Mouse (Mus musculus) thymus, postnatal 10 days (tissue): ENCODE results near the gene Pp2d1.

Experiments
- DNase-seq, 2 experiments: peaks; one replicate each; pipeline ENCODE4 v3.0.0; 2021; ENCODE audit warnings: low spot score in 2 of 2

Pp2d1 gene

DNA sequence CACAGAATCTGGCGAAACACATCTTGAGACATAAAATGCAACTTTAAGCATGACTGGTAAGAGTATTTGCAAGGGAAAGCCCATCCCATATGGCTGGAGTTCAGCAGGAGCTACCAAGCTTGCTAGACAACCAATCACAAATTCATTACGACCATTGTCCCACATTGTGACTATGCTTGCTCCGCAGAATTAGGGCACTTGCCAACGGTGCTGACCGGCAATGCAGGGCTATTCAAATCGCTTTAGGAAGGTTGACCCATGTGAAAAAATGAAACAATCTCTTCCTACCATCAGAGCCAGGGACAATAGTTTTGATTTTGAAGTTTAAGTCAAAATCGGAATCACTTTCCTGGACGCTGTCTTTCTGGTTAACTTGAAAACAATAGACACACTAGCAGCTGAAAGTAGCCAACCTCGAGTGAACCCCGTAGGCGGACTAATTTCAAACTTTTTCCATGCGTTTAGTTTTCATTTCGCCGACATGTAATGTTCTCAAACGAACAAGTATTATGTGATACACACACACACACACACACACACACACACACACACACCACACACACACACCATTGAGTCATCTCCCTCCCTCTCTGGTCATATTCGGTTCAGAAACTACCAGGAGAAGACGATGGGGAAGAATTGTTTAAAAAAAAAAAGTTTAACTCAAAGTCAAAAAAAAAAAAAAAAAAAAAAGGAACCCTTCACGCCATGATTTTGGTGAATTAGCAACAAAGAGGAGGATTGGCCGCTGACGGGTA is 27.1 kb upstream of the Pp2d1 start, which contains the start of gene Kat2b:
Kat2b (plus strand) TSS at position 701 of the 758 bp plus-strand sequence.
- peak in 1 of 2 experiments; percentile 19 for DNase-seq

DNA sequence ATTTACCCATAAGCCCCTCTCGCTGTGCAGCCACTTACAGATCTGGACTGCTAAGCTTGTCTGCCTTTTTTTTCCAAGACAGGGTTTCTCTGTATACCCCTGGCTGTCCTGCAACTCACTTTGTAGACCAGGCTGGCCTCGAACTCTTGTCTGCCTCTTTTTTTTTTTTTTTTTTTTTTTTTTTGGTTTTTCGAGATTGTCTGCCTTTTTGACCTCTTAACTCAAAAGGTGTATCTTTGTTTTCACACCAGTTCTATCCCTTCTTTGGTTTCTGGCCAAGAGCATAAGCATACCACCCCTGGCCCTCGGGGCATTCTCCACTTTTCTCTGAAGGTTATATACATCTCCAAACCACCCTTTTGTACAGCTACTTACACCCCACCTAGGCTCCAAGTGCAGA is 25.6 kb upstream of the Pp2d1 start:
- no peak for DNase-seq

DNA sequence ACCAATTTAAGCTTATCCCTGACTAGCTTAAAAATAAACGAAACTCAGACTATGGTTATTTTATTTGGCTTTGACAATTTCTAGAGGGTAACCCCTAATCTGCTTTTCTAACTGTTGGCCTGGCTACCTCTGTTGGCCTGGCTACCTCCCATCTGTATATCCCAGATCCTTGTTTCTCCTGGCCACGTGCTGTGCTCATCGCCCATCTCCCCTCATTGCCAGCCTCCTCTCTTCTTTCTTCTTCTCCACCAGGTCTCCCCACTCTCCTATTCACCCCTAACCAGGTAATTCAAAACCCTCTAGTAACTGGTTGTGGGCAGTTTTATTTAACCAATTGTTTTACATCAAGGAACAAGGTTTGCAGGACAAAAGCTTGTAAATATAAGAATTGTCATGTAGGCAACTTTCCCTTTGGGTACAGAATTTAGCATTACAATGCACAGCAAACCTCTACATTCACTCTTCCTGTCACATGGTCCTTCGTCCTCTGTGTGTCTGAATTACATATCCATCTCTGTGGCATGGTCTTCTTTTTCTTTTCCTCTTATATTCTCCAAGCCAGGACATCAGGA is 22.3 kb upstream of the Pp2d1 start:
- no peak for DNase-seq

DNA sequence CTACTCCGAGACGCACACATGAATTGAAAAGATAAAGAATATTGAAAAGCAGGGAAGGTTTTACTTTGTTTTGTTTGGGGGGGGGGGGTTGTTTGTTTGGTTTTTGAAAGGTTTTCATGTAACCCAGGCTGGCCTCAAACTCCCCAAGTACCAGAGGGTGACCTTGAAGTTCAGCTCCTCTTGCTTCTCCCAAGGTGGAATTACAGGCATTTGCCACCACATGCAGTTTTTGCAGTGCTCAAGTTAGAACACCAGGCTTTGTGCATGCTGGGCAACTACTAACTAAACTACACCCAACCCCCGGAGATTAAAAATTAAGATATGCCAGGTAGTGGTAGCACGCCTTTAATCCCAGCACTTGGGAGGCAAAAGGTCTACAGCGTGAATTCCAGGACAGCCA is 20.4 kb upstream of the Pp2d1 start:
- no peak for DNase-seq

DNA sequence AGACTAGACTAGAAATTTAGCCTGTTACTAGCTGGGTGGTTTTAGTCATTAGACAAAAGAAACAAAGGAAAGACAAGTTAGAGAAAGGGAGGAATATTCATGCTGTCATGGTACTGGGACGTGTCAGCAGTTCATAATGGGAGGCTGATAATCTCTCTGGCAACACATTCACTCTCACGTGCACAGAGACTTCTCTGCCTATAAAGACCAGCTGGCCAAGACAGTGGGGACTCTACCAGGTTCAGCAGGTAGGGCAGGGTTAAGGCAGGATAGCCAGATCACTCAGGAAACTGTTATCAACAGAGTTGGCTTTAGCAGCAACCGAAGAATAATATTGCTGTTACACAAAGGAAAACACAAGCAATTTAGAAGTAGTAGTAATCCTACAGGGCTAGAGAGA is 18.2 kb upstream of the Pp2d1 start:
- no peak for DNase-seq

DNA sequence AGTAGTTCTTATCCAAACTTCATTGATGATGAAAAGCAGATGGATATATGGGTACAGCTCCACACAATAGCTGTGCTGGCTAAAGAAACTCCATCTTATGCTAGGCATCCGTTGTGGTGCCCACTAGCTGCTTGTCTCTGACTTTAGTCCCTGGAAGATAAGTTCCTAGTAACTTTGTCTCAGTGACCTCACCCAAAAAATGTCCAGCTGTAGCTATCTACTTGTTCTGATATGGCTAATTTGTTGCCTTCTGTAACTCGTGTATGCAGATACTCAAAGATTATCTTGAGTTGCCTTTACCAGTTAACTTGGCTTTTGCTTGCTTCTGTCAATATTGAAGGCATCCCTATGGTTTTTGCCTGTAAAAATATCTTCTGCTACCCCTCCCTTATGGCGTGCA is 15.6 kb upstream of the Pp2d1 start:
- no peak for DNase-seq

GRCm38 (mm10) chr17:53554088-53554487 is 14.8 kb upstream of the Pp2d1 start:
- DNase-seq, result no peak

DNA sequence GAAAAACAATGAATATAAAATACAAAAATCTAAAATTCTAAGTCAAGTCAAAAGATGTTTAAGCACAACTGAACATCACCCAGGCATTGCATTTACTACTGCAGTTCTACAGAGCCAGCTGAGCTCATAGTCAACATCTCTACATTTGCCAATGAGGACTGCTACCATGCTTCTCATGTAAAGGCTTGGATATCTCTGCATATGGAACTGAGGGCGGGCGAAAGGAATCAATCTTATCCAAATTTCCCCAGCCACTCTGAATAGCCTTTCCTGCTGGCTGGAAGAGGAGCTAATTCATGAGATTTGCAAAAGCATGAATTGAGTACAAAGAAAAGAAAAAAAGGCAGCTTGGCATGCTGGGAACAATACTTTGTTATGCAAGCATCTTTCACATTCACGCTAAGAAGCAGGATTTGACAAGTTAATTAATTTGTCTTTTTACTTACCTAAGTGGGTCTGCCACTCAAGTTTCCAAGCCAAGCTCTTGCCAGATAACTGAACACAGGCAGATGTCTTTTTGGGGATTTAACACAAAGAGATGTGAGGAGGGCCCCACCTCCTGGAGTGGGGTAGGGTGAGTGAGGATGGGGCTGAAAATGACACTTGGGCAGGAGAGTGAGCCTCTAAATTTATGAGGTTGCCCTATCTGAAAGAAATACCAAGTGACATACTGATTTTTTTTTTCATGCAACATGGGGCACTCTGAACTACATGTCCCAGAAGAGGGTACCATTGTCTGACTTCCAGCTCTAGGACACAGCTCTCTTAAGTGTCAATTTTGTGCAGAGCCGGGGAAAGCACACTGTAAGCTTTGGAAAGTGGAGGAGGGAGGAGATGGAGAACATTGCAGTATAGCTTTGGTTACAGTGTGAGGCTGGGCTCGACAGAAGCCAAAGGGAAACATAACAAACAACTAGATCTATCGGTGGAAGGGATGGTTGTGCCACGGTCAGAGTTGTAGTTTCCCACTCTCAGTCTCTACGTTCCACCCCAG is 12.4 kb upstream of the Pp2d1 start:
- no peak for DNase-seq

DNA sequence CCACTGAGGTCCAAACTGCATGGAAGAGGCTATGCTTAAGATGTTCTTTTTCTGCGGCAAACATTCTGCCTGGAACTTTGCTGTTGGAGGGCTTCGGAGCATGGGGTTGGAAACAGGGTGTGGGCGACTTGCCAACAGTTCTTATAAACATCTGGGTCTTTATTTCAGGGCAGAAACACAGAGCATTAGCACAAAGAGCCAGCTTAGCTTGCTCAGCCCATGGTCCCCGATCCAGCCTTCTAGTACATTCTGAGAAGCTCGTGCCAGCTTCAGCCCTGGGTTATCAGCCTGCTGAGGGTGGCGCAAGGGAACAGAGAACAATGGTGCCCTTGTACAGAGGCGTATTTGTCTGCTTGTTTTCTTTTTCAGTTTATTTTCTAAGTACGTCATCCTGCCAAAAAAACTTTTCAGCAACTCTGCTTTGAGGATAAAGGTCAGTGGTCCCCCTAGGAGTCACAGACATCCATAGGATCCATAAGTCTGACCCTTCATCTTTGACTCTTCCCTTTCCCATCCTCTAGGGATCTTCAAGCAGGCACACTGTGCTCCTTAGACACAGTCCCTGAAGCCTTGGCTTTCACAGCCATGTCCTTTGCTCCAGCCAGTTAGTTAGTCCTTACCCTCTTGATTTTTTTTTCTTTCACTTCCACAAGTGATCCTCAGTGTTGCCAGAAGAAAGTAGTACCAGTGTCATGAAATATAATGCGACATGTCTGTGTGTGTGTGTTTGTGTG is 4.5 kb upstream of the Pp2d1 start:
- no peak for DNase-seq

DNA sequence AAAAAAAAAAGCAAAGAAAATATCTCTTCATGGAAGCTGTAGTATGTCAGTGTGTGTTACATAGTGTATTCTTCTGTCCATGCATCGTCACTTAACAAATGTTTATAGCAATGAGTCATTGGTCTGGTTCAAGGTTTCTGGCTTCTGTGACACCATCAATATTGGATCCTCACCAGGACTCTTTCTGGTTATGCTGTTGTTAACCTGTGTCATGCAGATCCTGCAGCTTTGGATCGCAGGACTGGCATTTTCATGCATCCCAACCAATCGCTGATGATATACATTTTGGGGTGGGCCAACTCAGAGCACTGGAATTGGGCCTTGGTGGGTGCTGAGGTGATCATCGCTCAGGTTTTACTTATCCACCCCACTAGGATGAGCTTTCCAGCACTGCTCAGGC is 3.3 kb upstream of the Pp2d1 start:
- DNase-seq, result no peak

GRCm38 (mm10) chr17:53532425-53532824 is 6.8 kb downstream of the Pp2d1 start:
- no peak for DNase-seq

- no peak for DNase-seq
Observed at GRCm38 (mm10) chr17:53531160-53531559, 8.1 kb downstream of the Pp2d1 start.

DNA sequence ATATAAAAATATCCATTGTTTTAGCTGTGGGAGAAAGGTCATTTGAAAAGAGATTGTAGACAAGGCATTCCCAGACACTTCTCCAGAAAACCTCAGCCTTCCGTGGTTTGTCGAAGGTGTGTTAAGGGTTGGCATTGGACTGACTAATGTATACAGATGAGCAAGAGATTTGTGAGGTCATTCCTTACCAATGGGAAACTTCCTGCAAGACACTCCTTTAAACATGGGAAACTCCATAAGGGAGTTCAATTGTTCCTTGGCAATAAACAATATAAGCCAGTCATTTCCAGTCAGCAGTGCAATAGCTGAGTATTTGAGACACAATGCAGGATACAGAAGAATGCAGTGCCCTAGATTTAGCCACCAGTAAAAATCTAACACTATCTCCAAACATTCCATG is 11.2 kb downstream of the Pp2d1 start:
- no peak for DNase-seq

DNA sequence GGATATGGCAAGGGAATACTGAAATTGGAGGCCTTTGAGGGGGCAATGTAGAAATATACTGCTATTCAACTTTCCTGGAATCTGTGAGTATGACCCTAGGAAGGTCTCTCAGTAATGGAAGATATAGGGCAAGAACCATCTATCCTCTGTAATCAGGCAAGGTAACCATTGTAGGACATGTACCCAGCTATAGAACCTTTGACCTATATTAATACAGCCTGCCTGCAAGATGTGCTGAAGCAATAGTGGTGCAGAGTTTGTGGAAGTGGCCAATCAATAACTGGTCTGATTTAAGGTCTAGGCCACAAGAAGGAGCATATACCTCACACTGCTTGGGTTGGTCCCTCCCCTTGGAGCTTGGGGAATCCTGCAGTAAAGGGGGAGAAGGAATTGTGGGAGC is 18.7 kb downstream of the Pp2d1 start:
- no peak for DNase-seq

DNA sequence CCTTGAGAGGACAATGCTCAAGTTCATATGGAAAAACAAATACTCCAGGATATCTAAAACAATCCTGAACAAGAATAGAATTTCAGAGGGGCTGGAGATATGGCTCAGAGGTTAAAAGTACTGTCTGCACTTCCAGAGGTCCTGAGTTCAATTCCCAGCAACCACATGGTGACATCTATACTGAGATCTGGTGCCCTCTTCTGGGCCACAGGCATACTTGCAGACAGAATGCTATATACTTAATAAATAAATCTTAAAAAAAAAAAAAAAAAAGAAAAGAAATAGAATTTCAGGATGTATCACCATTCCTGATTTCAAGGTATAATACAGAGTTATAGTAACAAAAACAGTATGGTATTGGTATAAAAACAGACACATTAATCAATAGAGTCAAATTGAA is 19.9 kb downstream of the Pp2d1 start:
- DNase-seq, result no peak

- peak in 1 of 2 experiments; percentile 5 for DNase-seq
Observed at GRCm38 (mm10) chr17:53512311-53512951, 26.8 kb downstream of the Pp2d1 start.

GRCm38 (mm10) chr17:53502966-53503365 is 36.3 kb downstream of the Pp2d1 start:
- DNase-seq, result no peak

GRCm38 (mm10) chr17:53489007-53489378 is 50.3 kb downstream of the Pp2d1 start:
- no peak for DNase-seq

DNA sequence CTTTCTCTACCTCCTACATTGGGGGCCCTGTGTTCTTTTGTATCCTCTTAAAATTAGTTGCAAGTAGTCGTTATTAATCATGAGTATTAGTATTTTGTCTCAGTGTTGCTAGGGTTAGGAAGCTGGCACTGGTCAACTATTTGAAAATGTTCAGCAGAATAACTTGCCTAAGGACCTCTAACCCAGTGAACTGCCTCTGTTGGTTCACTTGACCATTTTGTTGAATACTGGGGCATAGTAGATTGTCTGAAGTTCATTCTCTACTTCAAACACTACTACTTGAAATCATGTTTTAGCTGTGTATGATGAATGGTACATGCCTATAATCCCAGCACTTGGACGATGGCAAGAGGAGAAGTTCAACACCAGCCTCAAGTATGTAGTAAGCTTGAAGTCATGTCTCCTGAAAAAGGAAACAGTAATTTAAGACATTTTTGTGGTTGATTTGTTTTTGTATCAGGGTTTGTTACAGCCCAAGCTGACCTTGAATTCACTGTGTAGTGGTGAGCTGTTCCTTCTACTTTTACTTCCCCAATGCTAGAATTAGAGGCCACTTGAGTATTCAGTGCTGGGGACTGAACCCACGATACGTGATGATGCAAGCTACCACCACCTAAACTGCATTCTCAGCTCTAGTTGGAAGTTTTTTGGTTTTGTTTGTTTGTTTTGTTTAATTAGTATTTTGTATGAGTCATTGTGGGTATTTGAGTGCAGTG is 50.8 kb downstream of the Pp2d1 start:
- DNase-seq, result no peak

DNA sequence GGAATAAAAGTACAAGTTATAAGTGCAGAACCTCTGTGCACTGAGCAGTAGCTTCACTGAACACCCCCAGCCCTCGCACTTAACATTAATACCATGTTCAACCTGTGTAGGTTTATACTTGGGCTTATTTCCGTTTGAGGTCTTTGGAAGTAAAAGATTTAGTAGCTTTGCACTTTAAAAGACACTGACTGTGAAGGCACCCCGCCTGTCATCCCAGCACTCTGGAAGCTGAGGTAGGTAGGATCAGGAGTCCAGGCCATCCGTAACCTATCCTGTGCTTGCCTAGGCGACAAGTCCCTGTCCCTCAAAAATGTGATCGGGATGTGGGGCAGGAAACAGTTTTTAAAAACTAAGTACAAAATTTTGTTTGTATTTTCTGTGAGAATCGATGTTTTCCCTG is 58.8 kb downstream of the Pp2d1 start:
- DNase-seq, result no peak

- DNase-seq, result peak; percentile 42 to 51
Observed at GRCm38 (mm10) chr17:53479604-53480041, 59.6 kb downstream of the Pp2d1 start.
